Mouse (Mus musculus) heart, embryonic 16.5 days (tissue): ENCODE results near the gene Cenpu. TPM values are rescaled to one million over a fixed set of nuclear protein-coding genes. Genes with fewer than 3 reads are reported as not detected.

Experiments used
- ATAC-seq: fragments of 200-750 bp; cut with Nextera tagmentation; replicated peaks from 2 replicates; pipeline ENCODE4 v1.8.0; 2017; ENCODE audit warnings: moderate number of reproducible peaks; ENCODE audit not compliant: insufficient read depth, low FRiP score; ENCODE audit errors: extremely low read depth
- H3K27ac ChIP-seq: fragments of 300-500 bp; sonication (generic); 2 replicates; pipeline ENCODE4 v1.5.1; 2014; ENCODE audit warnings: mild to moderate bottlenecking, low read length, control low read depth, moderate library complexity
- H3K27me3 ChIP-seq: fragments of 300-500 bp; sonication (generic); 2 replicates; pipeline ENCODE4 v1.6.1; 2014; ENCODE audit warnings: low read length, mixed read lengths; ENCODE audit not compliant: control insufficient read depth, insufficient read depth
- H3K36me3 ChIP-seq: fragments of 300-500 bp; sonication (generic); 2 replicates; pipeline ENCODE4 v1.6.1; 2014; ENCODE audit not compliant: control insufficient read depth, insufficient read depth
- H3K4me1 ChIP-seq: fragments of 300-500 bp; sonication (generic); 2 replicates; pipeline ENCODE4 v1.6.1; 2014; ENCODE audit warnings: low read length, mixed read lengths; ENCODE audit not compliant: control insufficient read depth, insufficient read depth
- H3K4me2 ChIP-seq: fragments of 300-500 bp; sonication (generic); 2 replicates; pipeline ENCODE4 v1.6.1; 2014; ENCODE audit warnings: low read depth, mild to moderate bottlenecking, control low read depth, low read length
- H3K4me3 ChIP-seq: fragments of 300-500 bp; sonication (generic); 2 replicates; pipeline ENCODE4 v1.5.1; 2014; ENCODE audit warnings: mild to moderate bottlenecking, control low read depth, low read length
- H3K9ac ChIP-seq: fragments of 300-500 bp; sonication (generic); 2 replicates; pipeline ENCODE4 v1.6.1; 2014; ENCODE audit warnings: low read length, control low read depth
- H3K9me3 ChIP-seq: fragments of 300-500 bp; sonication (generic); replicated peaks from 2 replicates; pipeline ENCODE4 v1.6.1; 2016; ENCODE audit warnings: low read length; ENCODE audit not compliant: control insufficient read depth
- WGBS: fragments of 180-500 bp; shearing (Covaris S2); extraction: QIAGEN DNeasy Blood & Tissue Kit; methylation state at CpG from one replicate; pipeline ENCODE4 v1.1.7; 2014; 5-methylcytosine and 5-hydroxymethylcytosine counted together
- polyA plus RNA-seq: library from polyadenylated mRNA; unstranded; fragments of >200 nt; fragmentation: Nextera tagmentation; extraction: Ambion mirVana; gene quantifications from 2 replicates; pipeline ENCODE4 v1.2.1, GENCODE M21; 2015

Cenpu gene
- polyA plus RNA-seq, 1 experiment from 2014 or later: 9.9 TPM

DNA sequence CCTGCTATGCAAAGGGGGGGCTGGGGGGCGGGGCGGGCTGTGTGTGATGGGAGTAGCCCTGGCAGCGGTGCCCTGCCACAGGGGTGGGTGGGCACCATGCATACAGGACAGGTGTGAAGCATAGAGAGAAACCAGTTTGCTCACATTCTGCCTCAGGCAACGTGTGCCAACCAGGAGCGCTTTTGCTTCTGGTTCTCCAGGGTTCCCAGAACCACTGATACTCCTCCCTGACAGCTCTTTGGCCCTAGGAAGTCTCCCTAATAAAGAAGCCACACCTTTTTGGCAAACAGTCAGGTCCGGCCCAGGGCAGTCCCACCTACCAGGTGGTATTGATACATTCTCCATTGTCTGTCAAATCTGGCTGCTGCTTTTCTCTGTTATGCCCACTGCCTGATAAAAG is 8.2 kb upstream of the Cenpu start:
- Histone ChIP-seq H3K4me1 (peaks cover 17% of the 10 kb centered on the region), H3K9ac (no peak overlapping the region), H3K27ac (no peak overlapping the region), H3K4me2 (no peak overlapping the region), H3K27me3 (no peaks in the 10 kb centered on the region), H3K36me3 (no peaks in the 10 kb centered on the region), H3K9me3 (no peaks in the 10 kb centered on the region), H3K4me3 (no peak overlapping the region)
- no peak for ATAC-seq
- 68% methylated on average over 6 of the region's 6 CpGs for WGBS

DNA sequence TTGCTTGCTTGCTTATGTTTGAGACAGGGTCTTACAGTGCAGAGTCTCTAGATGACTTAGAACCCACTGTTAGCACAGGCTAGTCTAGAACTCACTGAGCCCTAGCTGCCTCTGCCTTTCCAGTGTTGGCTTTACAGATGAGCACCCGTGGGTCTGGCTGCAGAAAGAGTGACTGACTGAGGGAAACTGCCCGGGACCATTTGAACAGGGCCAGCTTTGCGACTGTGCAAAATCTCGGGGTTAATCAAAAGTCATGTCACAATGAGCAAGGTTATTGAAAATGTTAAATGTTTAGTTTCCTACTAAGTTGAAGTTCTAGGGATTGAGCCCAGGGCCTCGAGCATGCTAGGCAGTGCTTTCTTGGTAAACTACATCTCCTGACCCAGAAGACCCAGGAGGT is 6.0 kb upstream of the Cenpu start:
- Histone ChIP-seq H3K36me3 (no peaks in the 10 kb centered on the region), H3K27me3 (no peaks in the 10 kb centered on the region), H3K4me2 (no peak overlapping the region), H3K27ac (peak overlapping the region; percentile 78), H3K9me3 (no peaks in the 10 kb centered on the region), H3K4me1 (peaks cover 17% of the 10 kb centered on the region), H3K9ac (no peak overlapping the region), H3K4me3 (no peak overlapping the region)
- no peak for ATAC-seq
- WGBS: 90% methylated on average over 5 of the region's 5 CpGs

- no peaks in the 10 kb centered on the region for H3K36me3 ChIP-seq
- no peak overlapping the region for H3K9ac ChIP-seq
- no peak overlapping the region for H3K4me3 ChIP-seq
- 0 out of 2 replicates have a peak, but pooled peaks have one; percentile 39 for ATAC-seq
- peak overlapping the region; percentile 78 for H3K27ac ChIP-seq
- no peaks in the 10 kb centered on the region for H3K27me3 ChIP-seq
- WGBS: 51% methylated on average over 11 of the region's 11 CpGs
- H3K4me1 ChIP-seq: peaks cover 19% of the 10 kb centered on the region
- no peaks in the 10 kb centered on the region for H3K9me3 ChIP-seq
- no peak overlapping the region for H3K4me2 ChIP-seq
Observed at GRCm38 (mm10) chr8:46546431-46547176, 5.2 kb upstream of the Cenpu start.

GRCm38 (mm10) chr8:46547245-46547644 is 4.6 kb upstream of the Cenpu start:
- 30% methylated on average over 4 of the region's 4 CpGs for WGBS
- H3K27me3 ChIP-seq: no peaks in the 10 kb centered on the region
- no peak overlapping the region for H3K4me2 ChIP-seq
- no peak overlapping the region for H3K4me3 ChIP-seq
- no peaks in the 10 kb centered on the region for H3K9me3 ChIP-seq
- no peak for ATAC-seq
- peak overlapping the region; percentile 78 for H3K27ac ChIP-seq
- H3K9ac ChIP-seq: no peak overlapping the region
- peaks cover 21% of the 10 kb centered on the region for H3K4me1 ChIP-seq
- H3K36me3 ChIP-seq: no peaks in the 10 kb centered on the region

GRCm38 (mm10) chr8:46550058-46550457 is 1.8 kb upstream of the Cenpu start:
- Histone ChIP-seq H3K36me3 (no peaks in the 10 kb centered on the region), H3K4me1 (peaks cover 24% of the 10 kb centered on the region), H3K27me3 (no peaks in the 10 kb centered on the region), H3K9me3 (no peaks in the 10 kb centered on the region), H3K4me3 (no peak overlapping the region), H3K9ac (no peak overlapping the region), H3K27ac (no peak overlapping the region), H3K4me2 (no peak overlapping the region)
- ATAC-seq: no peak
- 74% methylated on average over 8 of the region's 8 CpGs for WGBS

DNA sequence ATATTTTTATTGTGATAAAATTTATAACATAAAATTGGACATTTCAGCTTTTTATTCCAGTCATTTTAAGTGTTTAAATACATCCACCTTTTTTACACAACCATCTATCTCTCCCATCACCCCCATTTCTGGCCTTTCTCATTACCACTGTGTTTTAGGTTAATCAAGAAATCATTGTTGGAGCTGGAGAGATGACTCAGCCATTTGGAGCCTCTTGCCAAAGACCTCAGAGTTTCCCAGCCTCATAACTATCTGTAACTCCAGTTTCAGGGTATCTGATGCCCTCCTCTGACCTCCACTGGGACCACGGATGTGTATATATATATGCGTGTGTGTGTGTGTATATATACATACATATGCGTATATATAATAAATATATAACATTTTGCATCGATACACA is 799 bp upstream of the Cenpu start:
- no peaks in the 10 kb centered on the region for H3K27me3 ChIP-seq
- H3K9ac ChIP-seq: no peak overlapping the region
- H3K4me2 ChIP-seq: peak overlapping the region; percentile 68
- H3K4me1 ChIP-seq: peaks cover 19% of the 10 kb centered on the region
- 32% methylated on average over 4 of the region's 4 CpGs for WGBS
- H3K4me3 ChIP-seq: peak overlapping the region; percentile 24
- no peaks in the 10 kb centered on the region for H3K36me3 ChIP-seq
- no peak overlapping the region for H3K27ac ChIP-seq
- no peak for ATAC-seq
- H3K9me3 ChIP-seq: no peaks in the 10 kb centered on the region

DNA sequence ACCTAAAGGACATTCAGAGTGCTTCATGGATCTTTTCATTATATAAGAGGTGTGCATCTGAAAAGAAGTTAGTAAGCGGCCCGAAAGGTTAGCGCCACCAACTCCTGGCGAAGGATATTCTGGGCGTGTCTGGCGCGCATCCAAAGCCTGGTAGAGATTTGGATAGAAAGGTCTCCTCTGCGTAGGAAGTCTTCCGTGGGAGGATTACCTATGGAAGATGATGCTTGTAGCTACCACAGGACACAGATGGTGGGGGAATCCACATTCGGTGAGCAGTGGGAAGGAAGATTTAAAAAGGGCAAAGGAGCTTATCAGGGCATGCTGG is 575 bp downstream of the Cenpu start:
- WGBS: 3% methylated on average over 10 of the region's 10 CpGs
- H3K4me2 ChIP-seq: peak overlapping the region; percentile 88
- ATAC-seq: no peak
- no peaks in the 10 kb centered on the region for H3K9me3 ChIP-seq
- H3K4me1 ChIP-seq: peaks cover 10% of the 10 kb centered on the region
- H3K4me3 ChIP-seq: peak overlapping the region; percentile 92
- peak overlapping the region; percentile 78 for H3K9ac ChIP-seq
- H3K27ac ChIP-seq: no peak overlapping the region; the same call in 1 of the 2 replicates
- 0 out of 2 replicates have a peak, but pooled peaks cover 3% of the 10 kb centered on the region for H3K36me3 ChIP-seq
- no peaks in the 10 kb centered on the region for H3K27me3 ChIP-seq

DNA sequence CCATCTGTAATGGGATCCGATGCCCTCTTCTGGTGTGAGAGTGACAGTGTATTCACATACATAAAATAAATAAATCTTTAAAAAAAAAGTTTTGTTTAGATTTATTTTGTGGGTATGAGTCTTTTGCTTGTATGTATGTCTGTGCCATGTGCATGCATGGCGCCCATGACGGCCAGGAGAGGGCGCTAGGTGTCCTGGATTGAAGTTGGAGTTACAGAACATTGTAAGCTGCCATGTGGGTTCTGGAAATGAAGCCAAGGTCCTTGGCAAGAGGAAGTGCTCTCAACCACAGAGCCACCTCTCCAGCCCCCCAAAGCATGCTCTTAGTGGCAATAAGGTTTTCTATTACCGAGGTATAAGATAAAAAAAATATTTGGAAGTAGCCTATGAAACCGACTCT is 7.6 kb downstream of the Cenpu start:
- no peaks in the 10 kb centered on the region for H3K27me3 ChIP-seq
- H3K27ac ChIP-seq: no peak overlapping the region
- no peak overlapping the region for H3K9ac ChIP-seq
- no peak overlapping the region for H3K4me3 ChIP-seq
- 75% methylated on average over 6 of the region's 6 CpGs for WGBS
- H3K36me3 ChIP-seq: 0 out of 2 replicates have a peak, but pooled peaks cover 3% of the 10 kb centered on the region
- H3K4me1 ChIP-seq: no peaks in the 10 kb centered on the region
- H3K4me2 ChIP-seq: no peak overlapping the region
- no peaks in the 10 kb centered on the region for H3K9me3 ChIP-seq
- no peak for ATAC-seq

DNA sequence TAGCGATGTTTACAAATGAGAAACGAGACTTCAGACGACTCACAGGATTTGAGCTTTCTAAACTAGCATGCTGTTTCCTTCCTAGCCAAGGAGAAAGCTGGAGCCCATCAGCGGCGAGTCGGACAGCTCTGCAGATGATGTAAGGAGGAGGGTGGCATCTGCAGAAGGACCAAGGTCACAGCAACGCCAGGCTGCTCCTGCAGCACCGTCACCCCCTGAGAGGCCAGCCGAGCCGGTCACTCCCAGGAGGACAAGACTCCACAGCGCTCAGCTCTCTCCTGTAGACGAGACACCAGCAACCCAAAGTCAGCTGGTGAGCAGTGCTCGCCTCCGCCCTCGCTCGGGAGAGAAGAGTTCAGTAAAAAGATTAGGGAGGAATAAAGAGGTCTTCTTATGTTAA is 10.5 kb downstream of the Cenpu start:
- no peak overlapping the region for H3K4me2 ChIP-seq
- WGBS: 81% methylated on average over 16 of the region's 16 CpGs
- H3K27ac ChIP-seq: no peak overlapping the region
- no peaks in the 10 kb centered on the region for H3K9me3 ChIP-seq
- H3K4me1 ChIP-seq: no peaks in the 10 kb centered on the region
- no peak overlapping the region for H3K4me3 ChIP-seq
- ATAC-seq: no peak
- H3K27me3 ChIP-seq: no peaks in the 10 kb centered on the region
- H3K36me3 ChIP-seq: no peaks in the 10 kb centered on the region
- H3K9ac ChIP-seq: no peak overlapping the region
